Mouse (Mus musculus) skeletal muscle tissue, adult 2 months (tissue): ENCODE results near the gene Borcs6.

Experiments
- DNase-seq: peaks from one replicate; pipeline ENCODE4 v3.0.0-alpha.2; 2012; ENCODE audit warnings: low read depth, low spot score

The Borcs6 gene

GRCm38 (mm10) chr11:69048151-69048550 is 11.4 kb upstream of the Borcs6 start:
- DNase-seq: no peak

- DNase-seq: no peak
These were observed 8.8 kb upstream of the Borcs6 start for GRCm38 (mm10) chr11:69050748-69051147.

GRCm38 (mm10) chr11:69051771-69052170 is 7.7 kb upstream of the Borcs6 start:
- no peak for DNase-seq

GRCm38 (mm10) chr11:69052824-69053421 is 6.6 kb upstream of the Borcs6 start:
- no peak for DNase-seq

GRCm38 (mm10) chr11:69053848-69054247 is 5.7 kb upstream of the Borcs6 start:
- no peak for DNase-seq

GRCm38 (mm10) chr11:69058265-69058664 is 1.3 kb upstream of the Borcs6 start:
- DNase-seq: no peak

- DNase-seq: no peak
These were observed 674 bp upstream of the Borcs6 start for GRCm38 (mm10) chr11:69058729-69059356.

- no peak for DNase-seq
These were observed 476 bp downstream of the Borcs6 start for GRCm38 (mm10) chr11:69059975-69060411.

- DNase-seq: no peak
These were observed 1.1 kb downstream of the Borcs6 start for GRCm38 (mm10) chr11:69060448-69061254.

- no peak for DNase-seq
These were observed 1.9 kb downstream of the Borcs6 start for GRCm38 (mm10) chr11:69061255-69061912.

GRCm38 (mm10) chr11:69062194-69062760 is 2.8 kb downstream of the Borcs6 start:
- DNase-seq: peak; percentile 74

GRCm38 (mm10) chr11:69062761-69063224 is 3.3 kb downstream of the Borcs6 start:
- peak; percentile 95 for DNase-seq

- peak; percentile 85 for DNase-seq
These were observed 4.1 kb downstream of the Borcs6 start for GRCm38 (mm10) chr11:69063413-69064201.

- no peak for DNase-seq
These were observed 5.0 kb downstream of the Borcs6 start for GRCm38 (mm10) chr11:69064259-69065133.

GRCm38 (mm10) chr11:69065394-69065925 is 5.9 kb downstream of the Borcs6 start:
- DNase-seq: no peak

- no peak for DNase-seq
These were observed 6.8 kb downstream of the Borcs6 start for GRCm38 (mm10) chr11:69066163-69066861.

- DNase-seq: peak; percentile 86
These were observed 7.4 kb downstream of the Borcs6 start for GRCm38 (mm10) chr11:69066956-69067355.

GRCm38 (mm10) chr11:69067601-69068000 is 8.1 kb downstream of the Borcs6 start:
- DNase-seq: no peak

- no peak for DNase-seq
These were observed 10.6 kb downstream of the Borcs6 start for GRCm38 (mm10) chr11:69070093-69070492.
